Mouse (Mus musculus) CD4-positive, CD25-positive, alpha-beta regulatory T cell, adult 4 months (primary cell): Measurements from ENCODE around the gene Matk. TPM values are rescaled to one million over a fixed set of nuclear protein-coding genes. Genes with fewer than 3 reads are reported as not detected.
"Not testable (repeated sequence)": the region's sequence is repeated elsewhere in the genome, so short reads cannot be mapped to it uniquely, and the experiment has no call there.

Experiments
- ATAC-seq: one replicate; pipeline ENCODE4 v1.8.0; 2017
- polyA plus RNA-seq, 2 experiments: library from polyadenylated mRNA; unstranded; fragments of 100-300 nt; shearing (Covaris generic); gene quantifications; one replicate each; pipeline ENCODE4 v1.2.1; 2017

Matk gene
- 100 to 1,000 TPM in 1 of 2 experiments, 10 to 100 TPM in 1; 63.6 to 103 TPM for polyA plus RNA-seq

DNA sequence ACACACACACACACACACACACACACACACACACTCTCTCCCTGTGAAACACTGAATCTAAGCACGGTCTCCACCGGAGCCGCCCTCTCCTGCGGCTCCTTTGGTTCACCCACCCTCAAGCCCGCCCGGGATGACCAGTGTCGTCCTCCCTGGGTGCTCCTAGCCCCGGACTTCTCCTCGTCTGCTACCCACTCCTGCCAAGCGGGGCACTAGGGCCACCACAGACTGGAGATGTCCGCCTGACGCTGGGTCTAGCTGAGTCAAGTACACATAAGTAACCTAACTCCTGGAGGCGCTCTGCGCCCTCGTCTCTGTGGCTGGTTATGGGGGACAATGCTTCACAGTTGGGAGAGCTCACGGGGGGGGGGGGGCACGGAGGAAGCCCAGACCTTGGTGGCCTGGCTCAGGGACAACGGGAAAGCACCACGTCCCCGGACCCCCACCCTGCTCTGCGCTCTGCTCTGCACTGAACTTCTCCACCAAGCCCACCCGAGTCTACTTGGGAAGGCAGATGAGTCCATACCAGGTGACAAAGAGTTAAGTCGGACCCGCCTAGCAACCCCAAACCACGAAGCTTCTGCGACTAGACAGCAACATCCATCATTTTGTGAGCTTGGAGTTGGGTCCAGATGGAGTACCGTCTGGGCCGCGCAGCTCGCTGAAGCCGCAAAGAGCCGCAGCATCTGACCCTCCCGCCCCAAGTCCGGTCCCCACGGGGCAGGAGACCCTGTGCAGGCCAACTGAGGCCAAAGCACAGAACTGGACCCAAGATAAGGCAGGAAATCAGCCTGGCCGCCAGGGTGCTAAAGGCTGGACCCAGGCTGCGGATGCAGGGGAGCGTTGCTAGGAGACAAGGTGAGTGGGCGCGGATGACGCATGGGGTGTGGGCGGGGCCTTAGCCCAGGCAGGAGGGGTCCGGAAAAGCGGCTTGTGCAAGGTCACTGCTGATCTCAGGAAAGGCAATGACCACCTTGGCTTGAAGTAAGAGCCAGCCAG lies at the start of gene Matk:
Gene Matk, plus strand, starts transcription at position 512 of the 996 bp plus-strand sequence.
- peak; percentile 68 for ATAC-seq

DNA sequence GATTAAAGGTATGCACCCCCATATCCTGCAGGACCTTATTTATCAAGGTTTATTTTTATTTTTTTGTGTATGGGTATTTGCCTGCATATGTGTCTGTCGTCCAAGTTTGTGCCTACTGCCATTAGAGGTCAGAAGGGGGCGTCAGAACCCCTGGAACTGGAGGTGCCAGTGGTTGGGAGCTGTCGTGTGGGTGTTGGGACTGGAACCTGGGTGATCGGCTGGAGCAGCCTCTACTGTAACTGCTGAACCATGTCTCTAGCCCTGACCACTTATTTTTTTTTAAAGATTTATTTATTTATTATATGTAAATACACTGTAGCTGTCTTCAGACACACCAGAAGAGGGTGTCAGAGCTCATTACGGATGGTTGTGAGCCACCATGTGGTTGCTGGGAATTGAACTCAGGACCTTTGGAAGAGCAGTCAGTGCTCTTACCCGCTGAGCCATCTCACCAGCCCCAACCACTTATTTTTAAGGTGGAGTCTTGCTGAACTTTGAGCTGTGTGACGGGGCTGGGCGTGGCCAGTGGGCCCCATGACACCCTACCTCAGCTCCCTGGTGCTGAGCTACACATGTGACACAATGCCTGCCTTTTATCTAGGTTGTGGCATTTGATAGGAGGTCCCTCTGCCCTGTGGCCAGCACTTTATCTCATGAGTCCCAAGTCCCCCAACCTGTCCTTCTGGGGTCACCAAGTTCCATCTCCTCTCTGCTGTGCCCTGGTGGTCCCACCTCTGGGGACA lies 49.6 kb upstream of the Matk start:
- ATAC-seq: no peak

DNA sequence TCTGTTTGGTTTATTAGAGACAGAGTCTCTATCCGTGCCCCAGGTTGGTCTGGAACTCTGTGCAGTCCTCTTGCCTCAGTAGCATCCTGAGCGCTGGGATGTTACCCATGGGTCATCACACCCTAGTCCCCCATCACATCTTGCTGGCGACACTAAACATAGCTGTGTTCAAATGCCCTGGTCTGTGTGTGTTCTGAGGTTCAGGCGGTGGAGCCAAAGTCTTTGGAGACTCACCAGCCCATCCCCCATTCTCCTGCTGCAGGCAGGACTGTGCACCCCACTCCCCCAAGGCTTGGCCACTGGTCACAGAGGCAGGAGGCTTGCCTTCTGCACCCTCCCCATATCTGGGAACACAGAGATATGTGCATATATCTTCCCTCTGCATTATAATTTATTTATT lies 48.6 kb upstream of the Matk start:
- ATAC-seq: no peak

DNA sequence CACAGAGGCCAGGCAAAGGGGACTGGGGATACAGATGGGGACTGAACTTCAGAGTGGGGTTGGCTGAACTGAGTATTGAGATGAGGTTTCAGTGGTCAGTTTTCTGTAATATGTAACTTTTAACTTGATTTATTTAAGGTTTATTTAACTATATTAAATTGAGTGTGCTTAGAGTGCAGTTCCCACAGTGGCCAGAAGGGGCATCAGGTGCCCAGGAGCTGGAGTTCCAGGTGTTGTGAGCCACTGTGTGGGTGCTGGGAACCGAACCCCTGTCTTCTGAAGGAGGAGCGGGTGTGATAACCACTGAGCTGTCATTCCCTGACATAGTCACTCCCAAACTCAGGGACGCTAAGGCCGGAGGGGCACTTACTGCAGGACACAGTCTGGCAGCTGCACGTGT lies 42.6 kb upstream of the Matk start:
- ATAC-seq: no peak

DNA sequence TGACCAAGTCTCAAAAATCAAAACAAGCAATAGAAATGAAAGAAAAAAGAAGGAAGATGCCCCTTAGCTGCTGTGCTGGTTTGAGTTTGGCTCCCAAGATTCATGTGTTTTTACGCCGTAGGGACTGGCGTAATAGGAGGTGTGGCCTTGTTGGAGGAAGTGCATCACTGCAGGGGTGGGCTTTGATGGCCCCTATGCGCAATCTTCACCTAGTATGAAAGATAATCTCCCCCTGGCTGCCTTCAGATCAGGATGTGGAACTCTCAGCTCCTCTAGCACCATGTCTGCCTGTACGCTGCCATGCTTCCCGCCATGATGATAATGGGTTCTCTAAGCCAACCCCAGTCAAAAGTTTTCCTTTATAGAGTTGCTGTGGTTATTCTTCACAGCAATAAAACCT lies 36.5 kb upstream of the Matk start:
- ATAC-seq: no peak

DNA sequence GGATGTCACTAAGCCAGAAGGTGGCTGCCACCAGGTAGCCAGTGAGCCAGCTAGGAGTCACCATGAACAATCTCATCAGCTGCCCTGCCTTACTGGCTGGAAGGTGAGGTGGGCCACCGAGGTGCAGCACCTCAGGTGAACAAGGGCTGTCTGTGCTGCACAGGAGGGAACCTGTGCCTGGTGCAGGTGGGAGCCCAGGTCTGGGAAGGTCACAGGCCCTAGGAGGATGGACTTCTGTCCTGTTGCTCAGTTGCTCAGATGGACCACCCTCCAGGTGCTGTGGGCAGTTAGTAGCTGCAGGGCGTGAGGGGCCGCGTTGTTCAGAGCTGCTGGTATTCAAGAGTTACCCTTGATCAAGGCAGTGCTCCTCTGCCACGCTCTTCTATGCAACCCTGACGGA lies 35.9 kb upstream of the Matk start:
- ATAC-seq: no peak

DNA sequence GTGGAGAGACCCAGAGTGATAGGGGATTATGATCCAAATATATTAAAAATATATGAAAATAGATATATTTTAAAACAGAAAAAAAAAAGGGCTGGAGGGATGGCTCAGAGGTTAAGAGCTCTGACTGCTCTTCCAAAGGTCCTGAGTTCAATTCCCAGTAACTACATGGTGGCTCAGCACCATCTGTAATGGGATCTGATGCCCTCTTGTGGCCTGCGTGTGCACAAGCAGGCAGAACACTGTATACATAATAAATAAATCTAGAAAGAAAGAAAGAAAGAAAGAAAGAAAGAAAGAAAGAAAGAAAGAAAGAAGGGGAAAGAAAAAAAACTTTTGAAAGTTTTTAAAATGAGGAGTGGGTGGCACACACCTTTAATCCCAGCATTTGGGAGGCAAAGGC lies 35.5 kb upstream of the Matk start:
- peak; percentile 63 for ATAC-seq

DNA sequence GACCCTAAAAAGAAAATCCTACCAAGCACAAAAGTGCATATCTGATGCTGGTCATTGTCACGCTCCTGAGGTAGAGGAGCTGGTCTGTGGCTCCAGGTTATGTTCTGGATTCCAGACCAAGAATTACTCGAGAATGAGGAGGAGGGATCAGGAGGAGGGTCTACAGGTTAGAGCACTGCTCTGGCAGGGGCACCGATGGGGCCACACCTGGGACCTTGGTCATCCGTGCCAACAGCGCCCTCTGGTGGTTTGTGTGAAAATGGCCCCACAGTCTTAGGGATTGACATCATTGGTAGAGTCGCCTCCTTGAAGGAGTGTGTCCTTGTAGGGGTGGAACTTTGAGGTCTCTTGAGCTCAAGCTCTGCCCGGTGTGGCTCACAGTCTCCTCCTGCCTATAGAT lies 34.8 kb upstream of the Matk start:
- peak; percentile 72 for ATAC-seq

DNA sequence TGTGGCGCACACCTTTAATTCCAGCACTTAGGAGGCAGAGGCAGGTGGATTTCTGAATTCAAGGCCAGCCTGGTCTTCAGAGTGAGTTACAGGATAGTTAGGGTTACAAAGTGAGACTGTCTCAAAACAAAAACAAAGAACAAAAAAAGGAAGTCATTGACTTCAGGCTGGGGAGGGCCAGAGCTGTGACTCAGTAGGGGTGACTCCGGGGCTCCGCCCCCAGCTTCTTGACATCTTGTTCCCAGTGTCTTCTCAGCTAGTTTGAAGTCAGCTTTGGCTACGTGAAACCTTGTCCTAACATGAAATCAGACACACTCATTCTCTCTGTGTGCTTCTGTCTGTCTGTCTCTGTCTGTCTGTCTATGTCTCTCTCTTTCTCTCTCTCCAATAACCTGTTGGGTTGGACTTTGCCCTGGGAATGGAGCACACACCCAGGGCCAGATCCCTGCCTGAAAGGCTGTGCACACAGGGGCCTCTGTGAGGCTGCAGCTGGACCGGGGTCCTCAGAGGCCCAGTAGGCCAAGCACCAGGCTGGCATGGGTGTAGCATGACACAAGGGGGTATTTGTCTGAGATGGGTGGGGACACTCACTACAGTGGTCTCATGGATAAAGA lies 31.2 kb upstream of the Matk start:
- ATAC-seq: no peak

DNA sequence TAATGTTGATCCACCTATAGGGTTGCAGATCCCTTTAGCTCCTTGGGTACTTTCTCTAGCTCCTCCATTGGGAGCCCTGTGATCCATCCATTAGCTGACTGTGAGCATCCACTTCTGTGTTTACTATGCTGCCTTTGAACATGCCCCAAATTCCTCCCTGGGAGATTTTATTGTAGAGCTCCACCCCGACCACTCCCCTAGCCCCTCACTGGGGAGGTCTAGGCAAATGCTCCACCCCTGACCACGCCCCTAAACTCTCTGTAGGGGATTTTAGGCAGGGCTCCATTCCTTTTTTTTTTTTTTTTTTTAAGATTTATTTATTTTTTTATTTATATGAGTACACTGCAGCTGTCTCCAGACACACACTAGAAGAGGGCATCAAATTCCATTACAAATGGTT lies 29.0 kb upstream of the Matk start:
- ATAC-seq: not testable (repeated sequence)

DNA sequence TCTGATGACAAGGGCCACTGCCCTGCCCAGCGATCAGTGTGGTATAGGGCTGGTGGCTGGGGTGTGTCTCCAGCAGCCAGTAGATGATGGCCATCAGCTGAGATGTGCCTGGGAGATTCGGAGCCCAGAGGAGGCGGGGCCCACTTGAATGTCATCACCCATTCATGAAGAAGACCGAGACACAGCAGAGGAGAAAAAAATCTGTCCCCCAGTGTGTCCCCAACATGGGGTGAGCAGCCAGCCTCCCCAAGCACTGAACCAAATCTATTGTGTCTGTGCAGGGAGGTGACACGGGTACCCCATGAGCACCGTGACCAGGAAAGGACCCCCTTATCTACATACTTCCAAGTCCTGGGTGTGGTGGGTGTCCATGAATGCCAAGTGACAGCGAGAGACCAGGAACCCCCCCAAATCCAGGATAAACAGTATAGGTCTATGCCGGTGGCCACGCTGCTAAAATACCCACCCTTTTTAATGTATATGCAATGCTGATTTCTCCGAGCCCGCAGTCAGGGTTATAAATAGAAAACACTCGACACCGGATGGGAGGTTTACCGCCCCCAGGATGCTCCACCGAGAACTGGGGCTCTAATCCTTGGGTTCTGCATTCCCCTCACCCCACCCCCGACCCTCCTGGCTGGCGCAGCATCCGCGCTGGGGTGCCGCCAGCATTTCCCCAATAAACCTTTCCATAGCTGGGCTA lies 22.8 kb upstream of the Matk start:
- peak; percentile 36 for ATAC-seq

DNA sequence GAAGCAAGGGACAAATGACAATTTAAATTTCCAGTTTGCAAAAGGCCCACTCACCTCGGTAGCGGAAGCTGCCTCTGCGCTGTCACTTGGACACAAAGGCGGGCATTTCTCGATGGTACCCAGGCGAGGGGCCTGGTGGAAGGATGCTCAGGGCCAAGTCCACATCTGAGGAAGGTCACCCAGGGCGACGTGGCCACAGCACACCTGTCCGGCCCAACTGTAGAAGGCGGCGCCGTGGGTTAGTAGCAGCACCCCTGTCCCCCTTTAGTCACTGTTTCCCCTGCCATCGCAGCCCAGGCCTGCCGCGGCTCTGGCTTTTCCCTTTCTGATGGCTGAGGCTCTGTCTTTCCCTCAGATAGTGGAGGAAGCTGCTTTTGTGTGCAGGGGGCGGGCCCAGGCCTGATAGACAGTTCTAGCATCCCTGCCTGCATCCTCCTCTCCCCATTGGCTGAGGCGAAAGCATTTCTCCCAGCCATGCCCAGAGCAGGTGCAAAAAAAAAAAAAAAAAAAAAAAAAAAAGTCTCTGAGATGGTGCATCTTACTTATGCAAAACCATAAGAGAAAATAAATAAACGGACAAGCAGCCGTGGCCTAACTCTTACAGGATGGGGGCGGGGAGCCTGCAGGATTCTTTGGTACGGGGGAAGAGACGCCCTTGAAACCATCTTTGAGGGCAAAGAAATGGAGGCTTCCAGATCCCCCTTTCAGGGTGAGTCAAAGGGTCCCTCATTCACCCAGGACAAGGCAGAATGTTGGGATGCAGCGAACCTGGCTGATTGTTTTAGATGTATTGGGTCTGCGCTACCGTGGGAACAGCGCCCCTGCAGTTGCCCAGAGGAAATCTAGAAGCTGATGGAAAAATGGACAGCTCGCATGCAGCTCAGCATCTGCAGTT lies 22.1 kb upstream of the Matk start, which contains the start of gene Atcay:
Gene Atcay, minus strand, starts transcription at position 396 of the 895 bp plus-strand sequence.
- ATAC-seq: peak; percentile 49

DNA sequence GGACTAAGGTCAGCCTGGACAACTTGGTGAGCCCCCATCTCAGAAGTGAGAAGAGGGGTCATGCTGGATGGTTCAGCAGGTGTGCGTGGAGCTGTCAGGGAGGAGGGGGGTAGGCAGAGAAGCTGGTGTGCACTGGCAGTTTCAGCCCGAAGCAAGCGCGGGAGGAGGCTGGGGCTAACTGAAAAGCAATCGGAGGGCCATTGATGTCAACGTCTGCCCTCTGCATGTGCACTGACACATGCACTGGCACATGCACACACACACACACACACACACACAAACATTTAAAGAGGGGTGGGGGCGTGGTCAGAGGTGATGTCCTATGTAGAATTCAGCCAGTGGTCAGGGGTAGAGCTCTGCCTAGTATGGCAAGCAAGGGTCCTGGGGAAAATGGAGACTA lies 21.3 kb upstream of the Matk start:
- no peak for ATAC-seq

DNA sequence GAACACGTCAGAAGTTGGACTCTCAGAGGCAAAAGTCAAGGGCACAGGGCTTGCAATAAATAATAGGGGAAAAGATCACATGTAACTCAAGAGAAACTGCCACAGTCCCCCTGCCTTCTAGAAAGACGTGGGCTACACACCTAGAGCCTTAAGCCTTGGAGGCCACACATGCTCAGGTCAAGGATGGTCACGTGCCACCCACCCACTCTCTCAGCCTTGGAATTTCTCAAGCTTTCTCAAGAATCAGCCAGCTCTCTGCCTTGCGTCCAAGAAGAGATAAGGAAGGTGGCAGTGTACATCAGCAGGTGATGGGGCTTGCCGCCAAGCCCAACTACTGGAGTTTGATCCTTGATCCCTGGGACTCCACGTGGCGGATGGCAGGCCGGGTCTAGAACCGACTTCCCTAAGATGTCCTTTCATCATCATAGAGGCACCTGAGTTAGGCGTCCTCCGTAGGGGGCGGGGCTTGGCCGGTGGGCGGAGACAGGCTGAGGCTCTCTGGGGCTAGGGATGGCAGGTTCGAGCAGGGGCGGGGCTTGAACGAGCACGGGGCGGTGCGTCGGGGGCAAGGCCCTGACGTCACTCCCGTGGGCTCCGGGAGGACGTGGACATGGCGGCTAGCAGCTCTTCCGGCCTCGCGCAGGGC lies 20.0 kb upstream of the Matk start, which contains the start of gene Zfr2:
Gene Zfr2, plus strand, starts transcription at position 576 of the 646 bp plus-strand sequence.
- ATAC-seq: peak; percentile 88

DNA sequence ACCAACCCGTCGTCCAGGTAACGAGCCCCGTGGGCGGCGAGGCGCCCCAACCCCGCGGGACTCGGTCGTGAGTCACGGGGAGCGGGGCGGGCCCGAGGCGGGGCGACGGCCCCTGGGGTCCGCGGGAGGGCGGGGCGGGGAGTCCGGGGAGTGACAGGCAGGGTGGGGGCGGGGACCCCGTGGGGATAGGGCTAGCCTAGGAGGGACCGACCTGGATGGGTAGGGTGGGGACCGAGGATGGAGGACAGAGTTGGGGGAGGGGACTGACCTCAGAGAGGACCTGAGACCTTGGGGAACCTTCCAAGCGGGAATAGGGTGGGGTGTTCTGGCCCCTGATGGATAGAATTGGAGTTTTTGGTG lies 19.5 kb upstream of the Matk start:
- no peak for ATAC-seq

DNA sequence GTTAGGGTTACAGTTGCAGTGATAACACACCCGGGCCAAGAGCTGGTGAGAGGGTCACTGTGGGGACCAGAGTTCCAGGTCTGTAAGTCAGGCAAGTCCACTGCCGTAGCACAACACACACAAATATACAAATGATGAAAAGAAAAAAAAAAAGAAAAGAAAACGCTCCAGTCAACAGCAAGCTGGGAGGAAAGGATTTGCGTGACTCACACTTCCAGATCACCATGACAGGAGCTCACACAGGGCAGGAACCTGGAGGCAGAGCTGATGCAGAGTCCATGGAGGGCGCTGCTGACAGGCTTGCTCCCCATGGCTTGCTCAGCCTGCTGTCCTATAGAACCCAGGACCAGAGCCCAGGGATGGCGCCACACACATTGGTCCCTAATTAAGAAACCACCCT lies 18.5 kb upstream of the Matk start:
- no peak for ATAC-seq

DNA sequence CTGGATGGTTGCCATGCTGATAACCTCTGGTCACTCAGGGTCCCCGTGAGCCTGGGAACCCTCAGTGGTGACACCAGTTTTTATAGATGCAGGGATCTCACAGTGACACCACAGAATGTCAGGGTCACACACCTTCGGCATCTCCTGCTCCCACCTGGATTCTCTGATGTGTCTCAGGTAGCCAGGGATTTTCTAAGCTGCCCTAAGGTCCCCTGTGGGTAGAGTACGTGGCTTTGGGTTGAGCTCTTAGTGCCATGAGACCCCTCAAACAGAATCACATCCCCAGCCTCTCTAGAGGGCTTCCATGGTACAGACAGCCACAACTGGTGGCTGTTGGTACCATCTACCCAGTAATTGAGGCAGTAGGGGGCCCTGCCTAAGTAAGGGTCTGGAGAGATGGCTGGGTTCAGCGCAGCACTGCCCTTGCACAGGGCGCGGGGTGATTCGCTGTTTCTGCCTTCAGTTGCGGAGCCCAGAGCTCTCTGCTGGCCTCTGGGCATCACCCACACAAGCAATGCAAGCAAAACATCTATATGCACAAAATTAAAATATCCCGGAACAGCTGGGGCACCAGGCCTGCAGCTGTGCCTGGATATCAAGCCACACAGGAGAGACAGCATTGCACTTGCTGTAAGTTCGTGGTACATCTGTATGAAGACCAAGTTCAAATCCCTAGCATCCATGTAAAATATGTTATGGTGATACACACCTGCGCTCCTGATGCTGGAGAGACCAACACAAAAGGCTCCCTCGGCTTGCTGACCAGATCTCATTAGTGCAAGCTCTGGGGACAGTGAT lies 16.1 kb upstream of the Matk start:
- ATAC-seq: no peak

DNA sequence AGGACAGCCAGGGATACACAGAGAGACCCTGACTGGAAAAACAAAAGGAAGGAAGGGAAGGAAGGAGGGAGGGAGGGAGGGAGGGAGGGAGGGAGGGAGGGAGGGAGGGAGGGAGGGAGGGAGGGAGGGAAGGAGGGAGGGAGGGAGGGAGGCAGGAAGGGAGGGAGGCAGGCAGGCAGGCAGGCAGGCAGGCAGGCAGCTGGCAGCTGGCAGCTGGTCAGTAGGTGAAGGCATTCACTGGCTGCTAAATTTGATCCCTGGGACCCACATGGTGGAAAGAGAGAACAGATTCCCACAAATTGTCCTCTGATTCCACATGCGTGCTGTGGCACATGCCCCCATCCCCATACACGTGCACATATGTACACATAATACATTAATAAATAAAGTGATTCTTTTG lies 14.1 kb upstream of the Matk start:
- ATAC-seq: no peak

DNA sequence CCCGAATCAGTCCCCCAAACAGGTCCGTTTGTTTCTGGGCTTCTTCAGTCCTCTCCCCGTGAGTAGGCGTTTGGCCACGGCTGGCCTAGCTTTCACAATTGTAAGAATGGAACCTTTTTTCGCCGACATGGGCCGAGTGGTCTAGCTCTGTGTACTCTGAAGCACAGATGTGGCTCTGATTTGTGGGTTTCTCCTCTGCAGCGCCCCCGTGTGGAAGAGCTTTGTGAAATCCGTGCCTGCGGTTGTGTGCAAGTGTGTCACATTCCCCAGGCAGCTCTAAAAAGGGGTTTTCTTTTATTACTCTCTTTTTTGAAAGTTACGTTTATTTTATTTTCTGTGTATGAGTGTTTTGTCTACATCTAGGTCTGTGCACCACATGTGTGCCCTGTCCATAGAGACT lies 11.9 kb upstream of the Matk start:
- peak; percentile 45 for ATAC-seq

DNA sequence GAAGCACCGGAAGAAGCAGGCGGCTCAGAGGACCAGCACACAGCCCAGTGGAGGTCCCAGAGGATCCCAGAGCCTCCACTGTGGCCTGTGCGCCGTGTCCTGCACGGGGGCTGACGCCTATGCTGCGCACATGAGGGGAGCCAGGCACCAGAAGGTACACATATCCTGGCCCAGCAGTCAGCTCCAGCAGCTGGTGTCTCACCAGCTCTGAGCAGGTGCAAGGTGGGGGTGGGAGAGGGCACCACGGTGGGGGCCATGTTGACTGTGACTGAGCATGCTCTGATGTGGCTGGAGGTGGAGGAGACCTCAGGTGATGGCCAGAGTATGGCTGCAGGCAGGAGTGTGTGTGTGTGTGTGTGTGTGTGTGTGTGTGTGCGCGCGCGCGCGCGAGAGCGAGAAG lies 10.7 kb upstream of the Matk start:
- no peak for ATAC-seq
